Mouse (Mus musculus) bone marrow, adult 2 months (tissue): Measurements from ENCODE around the gene Cdk12.

Experiments
- CTCF ChIP-seq: fragments of 200-500 bp; IDR thresholded peaks from 2 replicates; pipeline ENCODE4 v1.5.1; 2011; ENCODE audit warnings: low read length, control low read depth; ENCODE audit not compliant: control insufficient read depth, insufficient read depth
- POLR2A ChIP-seq: fragments of 200-500 bp; IDR thresholded peaks from 2 replicates; pipeline ENCODE4 v1.6.1; 2011; ENCODE audit warnings: low read depth, mild to moderate bottlenecking, control low read depth, low read length, borderline replicate concordance; ENCODE audit not compliant: control insufficient read depth

GRCm38 (mm10) chr11:98266699-98267402 lies 64.0 kb downstream of the Cdk12 start:
- no peak for TF ChIP-seq CTCF
- TF ChIP-seq POLR2A, result no peak
